Mouse (Mus musculus) liver, embryonic 14 days (tissue): ENCODE data around the gene Dgat2l6. TPM values are rescaled to one million over a fixed set of nuclear protein-coding genes. Genes with fewer than 3 reads are reported as not detected.

Experiments used
- polyA plus RNA-seq: library from polyadenylated mRNA; depleted of rRNA; stranded (reverse); fragments of >200 nt; gene quantifications from 2 replicates; pipeline ENCODE4 v1.2.3, GENCODE M21; 2012; rRNA removed

Dgat2l6 gene
- 0.01 TPM in 1 of 2 replicates, not detected in the other for polyA plus RNA-seq

GRCm38 (mm10) chrX:100524471-100524870 is at the start of gene Dgat2l6:
Dgat2l6 (plus strand) TSS chrX:100524838.

DNA sequence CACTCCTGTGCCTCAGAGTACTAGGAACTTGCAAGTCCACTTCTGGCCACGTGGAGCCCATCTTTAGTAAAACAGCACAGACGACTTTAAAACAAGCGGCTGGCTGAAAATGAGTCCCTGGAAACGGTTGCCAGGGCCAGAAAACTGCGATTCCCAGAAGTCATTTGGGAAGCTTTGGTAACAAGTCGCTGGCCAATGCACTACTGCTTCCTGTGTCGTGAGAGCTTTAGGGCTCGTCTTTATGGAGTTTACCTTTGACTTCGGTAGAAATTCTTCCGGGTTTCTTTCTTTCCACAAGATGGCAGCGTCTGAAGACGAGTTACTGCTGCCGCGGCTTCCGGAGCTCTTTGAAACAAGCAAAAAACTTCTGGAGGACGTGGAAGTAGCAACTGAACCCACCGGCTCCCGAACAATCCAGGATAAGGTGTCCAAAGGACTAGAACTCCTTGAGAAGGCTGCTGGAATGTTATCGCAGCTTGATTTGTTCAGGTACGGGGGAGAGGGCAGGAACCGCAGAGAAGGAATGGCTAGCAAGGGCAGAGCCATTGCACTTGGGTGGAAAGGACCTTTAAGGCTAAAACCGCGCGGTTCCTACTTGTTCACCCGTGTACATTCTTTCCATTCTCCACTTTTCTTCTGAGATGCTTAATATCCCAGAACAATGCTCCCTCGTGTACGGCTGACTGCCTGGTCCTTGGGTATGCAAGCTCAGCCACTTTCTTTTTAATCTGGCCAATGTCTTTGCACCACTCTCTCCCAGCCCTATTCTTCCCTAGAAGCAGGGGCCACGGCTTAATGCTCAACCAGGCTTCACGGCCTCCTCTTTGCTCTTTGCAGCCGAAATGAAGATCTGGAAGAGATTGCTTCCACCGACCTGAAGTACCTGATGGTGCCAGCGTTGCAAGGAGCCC is 30.3 kb upstream of the Dgat2l6 start, which contains the start of gene Igbp1:
Igbp1 (plus strand) TSS at position 224 of the 911 bp plus-strand sequence.

GRCm38 (mm10) chrX:100571951-100572350 is 47.3 kb downstream of the Dgat2l6 start, which contains the start of gene Awat1:
Awat1 (plus strand) TSS chrX:100572251.

GRCm38 (mm10) chrX:100594791-100595190 is 70.2 kb downstream of the Dgat2l6 start, which contains the start of gene P2ry4:
P2ry4 (minus strand) TSS chrX:100594869.

Other genes with a start within 250 kb of the Dgat2l6 start
- gene Otud6a, start 95.8 kb upstream of the Dgat2l6 start, polyA plus RNA-seq, result not detected in 2 replicates
- 0.20 and 0.21 TPM in 2 replicates for gene Awat2, start 82.1 kb upstream of the Dgat2l6 start, polyA plus RNA-seq
- 28.4 and 32.2 TPM in 2 replicates for gene Igbp1, start 30.5 kb upstream of the Dgat2l6 start, polyA plus RNA-seq
- gene Awat1, start 47.4 kb downstream of the Dgat2l6 start, polyA plus RNA-seq, result not detected in 2 replicates
- gene P2ry4, start 70.0 kb downstream of the Dgat2l6 start, polyA plus RNA-seq, result 0.15 and 0.20 TPM in 2 replicates
- not detected in 2 replicates for gene Arr3, start 80.7 kb downstream of the Dgat2l6 start, polyA plus RNA-seq
- gene Kif4, start 100.9 kb downstream of the Dgat2l6 start, polyA plus RNA-seq, result 14.6 and 16.9 TPM in 2 replicates
- 29.0 and 29.5 TPM in 2 replicates for gene Pdzd11, start 101.7 kb downstream of the Dgat2l6 start, polyA plus RNA-seq
- gene Gdpd2, start 205.0 kb downstream of the Dgat2l6 start, polyA plus RNA-seq, result 0.28 and 0.44 TPM in 2 replicates
- gene Dlg3, start 242.9 kb downstream of the Dgat2l6 start, polyA plus RNA-seq, result 1.9 and 2.3 TPM in 2 replicates